ENCODE assay signal across 10 mouse cellular contexts in the genomic region with DNA sequence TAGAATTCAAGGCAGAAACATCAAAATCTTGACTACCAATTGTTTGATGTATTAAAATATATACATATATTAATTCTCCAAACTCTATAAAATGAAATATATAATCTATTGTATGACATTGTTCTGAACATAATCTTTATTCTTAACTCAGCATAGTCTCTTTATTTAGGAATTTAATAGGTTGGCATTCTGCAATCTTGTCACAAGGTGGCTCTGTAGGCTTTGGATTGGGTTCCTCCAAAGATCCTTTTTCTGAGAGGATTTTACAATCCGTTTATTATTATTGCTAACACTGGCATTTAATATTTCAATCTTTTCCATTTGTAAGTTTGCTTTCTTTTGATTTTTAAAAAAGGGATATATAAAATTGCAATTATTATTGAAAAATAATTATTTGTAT.
DNase-seq lines count a peak whose midpoint lies in the region; ATAC-seq and TF ChIP-seq lines count a peak whose summit lies in the region.
"Had no signal": no experiment of that assay in that cellular context is flagged by ENCODE, and none has a peak within 500 bp of the region (broad histone marks: within the 10 kb centered on the region; RNA-seq: fewer than 3 reads in every experiment).

No protein-coding gene starts in this region.

- no peak overlapping the region for H3K4me3 ChIP-seq in heart, postnatal 0 days (ENCODE audit: low read depth, low read length)
- H3K4me3 ChIP-seq in midbrain, postnatal 0 days (ENCODE audit: low read depth, low read length), result no peak overlapping the region
- H3K4me3 ChIP-seq in midbrain, embryonic 10.5 days, result no peak overlapping the region
- H3K4me3 ChIP-seq in embryonic facial prominence, embryonic 14.5 days (ENCODE audit: low read depth, low read length), result no peak overlapping the region
- H3K4me3 ChIP-seq in hindbrain, embryonic 11.5 days (ENCODE audit: low read depth, low read length), result no peak overlapping the region
- H3K4me3 ChIP-seq: limb, embryonic 15.5 days had no signal

- no peak overlapping the region for H3K9ac ChIP-seq in heart, postnatal 0 days (replicated peaks; ENCODE audit: low read depth, low read length)
- H3K9ac ChIP-seq in midbrain, postnatal 0 days (replicated peaks; ENCODE audit: low read length, poor library complexity, severe bottlenecking), result no peak overlapping the region
- no peak overlapping the region for H3K9ac ChIP-seq in embryonic facial prominence, embryonic 14.5 days (ENCODE audit: low read depth, low read length)
- no peak overlapping the region for H3K9ac ChIP-seq in hindbrain, embryonic 11.5 days (ENCODE audit: low read depth, low read length)
- H3K9ac ChIP-seq: limb, embryonic 15.5 days had no signal

- no peak overlapping the region for H3K4me2 ChIP-seq in heart, postnatal 0 days (ENCODE audit: low read depth, low read length)
- no peak overlapping the region for H3K4me2 ChIP-seq in midbrain, postnatal 0 days (ENCODE audit: low read depth, low read length, poor library complexity, severe bottlenecking)
- no peak overlapping the region for H3K4me2 ChIP-seq in embryonic facial prominence, embryonic 14.5 days (ENCODE audit: low read depth, low read length)
- no peak overlapping the region for H3K4me2 ChIP-seq in hindbrain, embryonic 11.5 days (replicated peaks; ENCODE audit: low read depth, low read length)
- H3K4me2 ChIP-seq: limb, embryonic 15.5 days had no signal

- H3K36me3 ChIP-seq in heart, postnatal 0 days (replicated peaks; ENCODE audit: control insufficient read depth, insufficient read depth, low read length), result peaks cover 7% of the 10 kb centered on the region; the same call in 1 of the 2 replicates
- no peaks in the 10 kb centered on the region for H3K36me3 ChIP-seq in midbrain, postnatal 0 days (ENCODE audit: insufficient read depth, low read length)
- H3K36me3 ChIP-seq in midbrain, embryonic 10.5 days, result peaks cover 51% of the 10 kb centered on the region
- peaks cover 10% of the 10 kb centered on the region; the same call in 1 of the 2 replicates for H3K36me3 ChIP-seq in embryonic facial prominence, embryonic 14.5 days (ENCODE audit: control insufficient read depth, insufficient read depth, low read length)
- H3K36me3 ChIP-seq in hindbrain, embryonic 11.5 days (ENCODE audit: control insufficient read depth, insufficient read depth, low read length), result no peaks in the 10 kb centered on the region

- no peaks in the 10 kb centered on the region for H3K4me1 ChIP-seq in heart, postnatal 0 days (ENCODE audit: control insufficient read depth, insufficient read depth)
- H3K4me1 ChIP-seq in midbrain, postnatal 0 days (ENCODE audit: insufficient read depth, low read length), result no peaks in the 10 kb centered on the region
- H3K4me1 ChIP-seq in midbrain, embryonic 10.5 days, result peaks cover 3% of the 10 kb centered on the region; the same call in 1 of the 2 replicates
- H3K4me1 ChIP-seq in embryonic facial prominence, embryonic 14.5 days (ENCODE audit: control insufficient read depth, insufficient read depth, low read length), result no peaks in the 10 kb centered on the region
- no peaks in the 10 kb centered on the region for H3K4me1 ChIP-seq in hindbrain, embryonic 11.5 days (replicated peaks; ENCODE audit: control insufficient read depth, insufficient read depth, low read length)
- H3K4me1 ChIP-seq: limb, embryonic 15.5 days had no signal

- 13% methylated on average over 1 of the region's 1 CpGs for WGBS in heart, postnatal 0 days
- 12% methylated on average over 1 of the region's 1 CpGs for WGBS in midbrain, postnatal 0 days
- WGBS in midbrain, embryonic 10.5 days, result 54% methylated on average over 1 of the region's 1 CpGs
- WGBS in embryonic facial prominence, embryonic 14.5 days, result 11% methylated on average over 1 of the region's 1 CpGs
- WGBS in hindbrain, embryonic 11.5 days, result 41% methylated on average over 1 of the region's 1 CpGs

- ATAC-seq in heart, postnatal 0 days (ENCODE audit: insufficient read depth, low read depth), result no peak
- no peak for ATAC-seq in midbrain, postnatal 0 days (ENCODE audit: low FRiP score)
- ATAC-seq in embryonic facial prominence, embryonic 14.5 days (ENCODE audit: low read depth), result no peak
- ATAC-seq in hindbrain, embryonic 11.5 days (ENCODE audit: low FRiP score), result no peak

- intact Hi-C loops in heart, postnatal 36 days (cut with DNase I), result loop anchor here (2.0 kb wide), 1 partner anchor 208 kb away; no protein-coding TSS in a partner anchor
- intact Hi-C loops in gastrocnemius, postnatal 14 days (cut with DNase I; ENCODE audit: low total_unique reads), result no loop called here

- no peak for TF ChIP-seq EP300 in heart, postnatal 0 days (IDR thresholded peaks at IDR 0.05; ENCODE audit: low read depth)

- TF ChIP-seq CTCF in heart, postnatal 0 days (IDR thresholded peaks at IDR 0.05; ENCODE audit: low read depth), result peak; percentile 63
- TF ChIP-seq CTCF in midbrain, postnatal 0 days (IDR thresholded peaks at IDR 0.05), result peak; percentile 78

- H3K9me3 ChIP-seq in heart, postnatal 0 days (replicated peaks; ENCODE audit: control insufficient read depth, low read length), result no peaks in the 10 kb centered on the region
- H3K9me3 ChIP-seq in midbrain, postnatal 0 days (ENCODE audit: low read length), result no peaks in the 10 kb centered on the region
- H3K9me3 ChIP-seq in midbrain, embryonic 10.5 days (replicated peaks), result no peaks in the 10 kb centered on the region
- no peaks in the 10 kb centered on the region for H3K9me3 ChIP-seq in embryonic facial prominence, embryonic 14.5 days (ENCODE audit: control insufficient read depth, low read length)
- H3K9me3 ChIP-seq in hindbrain, embryonic 11.5 days (ENCODE audit: control insufficient read depth, low read length), result no peaks in the 10 kb centered on the region
- H3K9me3 ChIP-seq: limb, embryonic 15.5 days had no signal

- DNase-seq in heart, postnatal 0 days (ENCODE audit: low spot score), result peak; percentile 44
- no peak for DNase-seq in heart, postnatal 36 days
- DNase-seq in midbrain, postnatal 0 days (ENCODE audit: low spot score), result peak; percentile 70
- no peak for DNase-seq in midbrain, embryonic 10.5 days (ENCODE audit: low spot score)
- DNase-seq in embryonic facial prominence, embryonic 14.5 days (ENCODE audit: low spot score), result peak; percentile 42
- DNase-seq in gastrocnemius, postnatal 14 days, result no peak
- DNase-seq in hindbrain, embryonic 11.5 days (ENCODE audit: low spot score), result no peak
- DNase-seq: kidney, postnatal 25 days; thymus, adult 2 months had no signal

- H3K27ac ChIP-seq in heart, postnatal 0 days (ENCODE audit: low read depth), result no peak overlapping the region
- H3K27ac ChIP-seq in midbrain, postnatal 0 days (ENCODE audit: low read depth, low read length), result no peak overlapping the region
- H3K27ac ChIP-seq in midbrain, embryonic 10.5 days (replicated peaks), result no peak overlapping the region
- H3K27ac ChIP-seq in embryonic facial prominence, embryonic 14.5 days (replicated peaks; ENCODE audit: low read depth, low read length), result no peak overlapping the region
- H3K27ac ChIP-seq in hindbrain, embryonic 11.5 days (ENCODE audit: low read depth, low read length), result no peak overlapping the region
- H3K27ac ChIP-seq: limb, embryonic 15.5 days had no signal

- no peaks in the 10 kb centered on the region for H3K27me3 ChIP-seq in heart, postnatal 0 days (ENCODE audit: control insufficient read depth, insufficient read depth, low read length)
- no peaks in the 10 kb centered on the region for H3K27me3 ChIP-seq in midbrain, postnatal 0 days (ENCODE audit: insufficient read depth, low read length)
- no peaks in the 10 kb centered on the region for H3K27me3 ChIP-seq in midbrain, embryonic 10.5 days (ENCODE audit: low read depth, poor library complexity, severe bottlenecking)
- H3K27me3 ChIP-seq in embryonic facial prominence, embryonic 14.5 days (replicated peaks; ENCODE audit: control insufficient read depth, insufficient read depth, low read length), result no peaks in the 10 kb centered on the region
- H3K27me3 ChIP-seq in hindbrain, embryonic 11.5 days (ENCODE audit: control insufficient read depth, insufficient read depth, low read length), result no peaks in the 10 kb centered on the region
- H3K27me3 ChIP-seq: limb, embryonic 15.5 days had no signal

Comparison
In these comparisons a context has a peak if more than half of its experiments do, and no peak if none do; other contexts are left out.
1. DNase-seq: peak in heart, postnatal 0 days (single experiment), midbrain, postnatal 0 days (single experiment) and embryonic facial prominence, embryonic 14.5 days (single experiment); none in heart, postnatal 36 days (0 of 2), midbrain, embryonic 10.5 days (single experiment), gastrocnemius, postnatal 14 days (single experiment) and hindbrain, embryonic 11.5 days (single experiment).